Mouse (Mus musculus) retina, adult 2 months (tissue): ENCODE measurements at regions not wholly inside any gene's neighbourhood (a gene's known extent, or its start where the extent isn't known, plus 50 kb on each side); places are given as distances from the start of the nearest gene placed in this dataset.
A peak's percentile ranks its signal among the peaks of the same experiment; 100 is the strongest.
"Not testable (repeated sequence)": the region's sequence is repeated elsewhere in the genome, so short reads cannot be mapped to it uniquely, and the experiment has no call there.

Source experiments
- DNase-seq: peaks from one replicate; pipeline ENCODE4 v3.0.0-alpha.2; 2012; ENCODE audit warnings: low read depth, low spot score

GRCm38 (mm10) chr10:11801372-11802230 lies 458.4 kb downstream of the Epm2a start:
- not testable (repeated sequence) for DNase-seq

GRCm38 (mm10) chr10:11809255-11809654 lies 466.1 kb downstream of the Epm2a start:
- DNase-seq: no peak

GRCm38 (mm10) chr10:11822418-11822959 lies 479.3 kb downstream of the Epm2a start:
- DNase-seq: no peak

- no peak for DNase-seq
Measured at GRCm38 (mm10) chr10:11841094-11841493, 497.9 kb downstream of the Epm2a start.

- no peak for DNase-seq
Measured at GRCm38 (mm10) chr10:11841494-11841893, 498.3 kb downstream of the Epm2a start.

- no peak for DNase-seq
Measured at GRCm38 (mm10) chr10:11846141-11846540, 502.9 kb downstream of the Epm2a start.

GRCm38 (mm10) chr10:11875145-11876131 lies 532.2 kb downstream of the Epm2a start:
- no peak for DNase-seq

GRCm38 (mm10) chr10:11886237-11886636 lies 543.0 kb downstream of the Epm2a start:
- DNase-seq: no peak

GRCm38 (mm10) chr10:11888953-11889352 lies 545.7 kb downstream of the Epm2a start:
- no peak for DNase-seq

- no peak for DNase-seq
Measured at GRCm38 (mm10) chr10:11922132-11922531, 578.9 kb downstream of the Epm2a start.

GRCm38 (mm10) chr10:11938164-11938563 lies 595.0 kb downstream of the Epm2a start:
- no peak for DNase-seq

- DNase-seq: no peak
Measured at GRCm38 (mm10) chr10:11942772-11943171, 599.6 kb downstream of the Epm2a start.

- no peak for DNase-seq
Measured at GRCm38 (mm10) chr10:11960327-11960922, 617.2 kb downstream of the Epm2a start.

GRCm38 (mm10) chr10:12004966-12005365 lies 661.8 kb downstream of the Epm2a start:
- DNase-seq: no peak

- no peak for DNase-seq
Measured at GRCm38 (mm10) chr10:12005889-12006288, 662.7 kb downstream of the Epm2a start.

- DNase-seq: no peak
Measured at GRCm38 (mm10) chr10:12017286-12017685, 674.1 kb downstream of the Epm2a start.

GRCm38 (mm10) chr10:12018281-12018680 lies 675.1 kb downstream of the Epm2a start:
- no peak for DNase-seq

- peak; percentile 40 for DNase-seq
Measured at GRCm38 (mm10) chr10:12019159-12019779, 676.1 kb downstream of the Epm2a start.

- no peak for DNase-seq
Measured at GRCm38 (mm10) chr10:12020576-12020975, 677.4 kb downstream of the Epm2a start.

GRCm38 (mm10) chr10:12035159-12035558 lies 692.0 kb downstream of the Epm2a start:
- no peak for DNase-seq

- no peak for DNase-seq
Measured at GRCm38 (mm10) chr10:12045937-12046336, 702.7 kb downstream of the Epm2a start.
